Mouse (Mus musculus) liver, adult 2 months (tissue): ENCODE results near the gene Tacstd2.
"Not testable (repeated sequence)": the region's sequence is repeated elsewhere in the genome, so short reads cannot be mapped to it uniquely, and the experiment has no call there.

Experiments
- CTCF ChIP-seq: fragments of 200-500 bp; IDR thresholded peaks from 2 replicates; pipeline ENCODE4 v1.5.1; 2011; ENCODE audit warnings: low read depth, low read length, control low read depth
- POLR2A ChIP-seq: fragments of 200-500 bp; IDR thresholded peaks from 2 replicates; pipeline ENCODE4 v1.6.1; 2011; ENCODE audit warnings: low read length, control low read depth; ENCODE audit not compliant: insufficient read depth; ENCODE audit errors: extremely low read depth

DNA sequence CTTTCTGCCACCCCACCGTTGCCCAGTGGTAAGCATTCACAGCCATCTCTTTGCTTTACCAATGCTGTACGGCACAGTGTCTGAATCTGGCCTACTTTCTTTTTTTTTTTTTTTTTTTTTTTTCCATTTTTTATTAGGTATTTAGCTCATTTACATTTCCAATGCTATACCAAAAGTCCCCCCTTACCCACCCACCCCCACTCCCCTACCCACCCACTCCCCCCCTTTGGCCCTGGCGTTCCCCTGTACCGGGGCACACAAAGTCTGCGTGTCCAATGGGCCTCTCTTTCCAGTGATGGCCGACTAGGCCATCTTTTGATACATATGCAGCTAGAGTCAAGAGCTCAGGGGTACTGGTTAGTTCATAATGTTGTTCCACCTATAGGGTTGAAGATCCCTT, 33.7 kb downstream of the Tacstd2 start:
- not testable (repeated sequence) for TF ChIP-seq CTCF, POLR2A
